Mouse (Mus musculus) lung, embryonic 14.5 days (tissue): Measurements from ENCODE around the gene Gm13695. TPM values are rescaled to one million over a fixed set of nuclear protein-coding genes. Genes with fewer than 3 reads are reported as not detected.
A peak's percentile ranks its signal among the peaks of the same experiment; 100 is the strongest.
"Not testable (repeated sequence)": the region's sequence is repeated elsewhere in the genome, so short reads cannot be mapped to it uniquely, and the experiment has no call there.

Experiments
- ATAC-seq: fragments of 200-750 bp; cut with Nextera tagmentation; 2 replicates; pipeline ENCODE4 v1.8.0; 2017; ENCODE audit warnings: mild to moderate bottlenecking, moderate TSS enrichment, moderate library complexity; ENCODE audit not compliant: insufficient read depth
- DNase-seq: peaks from one replicate; pipeline ENCODE4 v3.0.0-alpha.2; 2015
- H3K27ac ChIP-seq: fragments of 300-500 bp; sonication (generic); 2 replicates; pipeline ENCODE4 v1.5.1; 2014; ENCODE audit warnings: low read depth, mild to moderate bottlenecking, moderate library complexity
- H3K27me3 ChIP-seq: fragments of 300-500 bp; sonication (generic); 2 replicates; pipeline ENCODE4 v1.6.1; 2014; ENCODE audit warnings: low read length, control low read depth; ENCODE audit not compliant: insufficient read depth
- H3K36me3 ChIP-seq: fragments of 300-500 bp; sonication (generic); 2 replicates; pipeline ENCODE4 v1.6.1; 2014; ENCODE audit warnings: control low read depth; ENCODE audit not compliant: insufficient read depth
- H3K4me1 ChIP-seq: fragments of 300-500 bp; sonication (generic); 2 replicates; pipeline ENCODE4 v1.6.1; 2014; ENCODE audit warnings: antibody characterized with exemption, control low read depth; ENCODE audit not compliant: insufficient read depth
- H3K4me2 ChIP-seq: fragments of 300-500 bp; sonication (generic); 2 replicates; pipeline ENCODE4 v1.6.1; 2014; ENCODE audit warnings: mild to moderate bottlenecking
- H3K4me3 ChIP-seq: fragments of 300-500 bp; sonication (generic); 2 replicates; pipeline ENCODE4 v1.5.1; 2014; ENCODE audit warnings: low read depth, low read length
- H3K9ac ChIP-seq: fragments of 300-500 bp; sonication (generic); 2 replicates; pipeline ENCODE4 v1.6.1; 2014
- H3K9me3 ChIP-seq: fragments of 300-500 bp; sonication (generic); 2 replicates; pipeline ENCODE4 v1.6.1; 2016; ENCODE audit warnings: low read depth, low read length, control low read depth
- CTCF ChIP-seq: IDR thresholded peaks from 2 replicates; pipeline ENCODE4 v1.5.1; 2016; ENCODE audit warnings: antibody characterized with exemption, low read depth
- WGBS: fragments of 180-500 bp; shearing (Covaris S2); extraction: QIAGEN DNeasy Blood & Tissue Kit; methylation state at CpG from one replicate; pipeline ENCODE4 v1.1.7; 2014; 5-methylcytosine and 5-hydroxymethylcytosine counted together
- polyA plus RNA-seq: library from polyadenylated mRNA; unstranded; fragments of >200 nt; fragmentation: Nextera tagmentation; extraction: Ambion mirVana; gene quantifications from 2 replicates; pipeline ENCODE4 v1.2.1, GENCODE M21; 2014

Gene Gm13695
- not detected in 2 replicates for polyA plus RNA-seq

DNA sequence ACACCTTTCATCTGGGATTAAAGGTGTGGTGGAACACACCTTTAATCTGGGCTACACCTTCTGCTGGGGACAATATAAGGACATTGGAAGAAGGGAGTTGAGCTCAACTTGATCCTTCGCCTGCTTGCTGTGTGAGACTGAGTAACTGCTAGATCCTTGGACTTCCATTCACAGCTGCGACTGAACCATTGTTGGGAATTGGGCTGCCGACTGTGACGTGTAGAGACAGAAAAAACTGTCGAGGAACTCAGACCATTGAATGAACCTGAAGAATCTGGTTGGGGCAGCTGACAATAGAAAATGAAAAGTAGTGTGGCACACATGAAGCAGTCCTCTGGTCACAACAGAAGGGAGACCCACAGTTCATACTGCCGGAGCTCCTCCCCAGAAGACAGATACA, at the start of gene Gm13695:
TSS of gene Gm13695 (plus strand) at position 301 of the 400 bp plus-strand sequence.
- not testable (repeated sequence) for H3K27ac ChIP-seq, H3K9ac ChIP-seq, ATAC-seq, H3K4me1 ChIP-seq, DNase-seq, H3K36me3 ChIP-seq, H3K4me3 ChIP-seq, H3K9me3 ChIP-seq, H3K4me2 ChIP-seq, H3K27me3 ChIP-seq
- WGBS = no CpG with 5 or more reads among the region's 6 CpGs

DNA sequence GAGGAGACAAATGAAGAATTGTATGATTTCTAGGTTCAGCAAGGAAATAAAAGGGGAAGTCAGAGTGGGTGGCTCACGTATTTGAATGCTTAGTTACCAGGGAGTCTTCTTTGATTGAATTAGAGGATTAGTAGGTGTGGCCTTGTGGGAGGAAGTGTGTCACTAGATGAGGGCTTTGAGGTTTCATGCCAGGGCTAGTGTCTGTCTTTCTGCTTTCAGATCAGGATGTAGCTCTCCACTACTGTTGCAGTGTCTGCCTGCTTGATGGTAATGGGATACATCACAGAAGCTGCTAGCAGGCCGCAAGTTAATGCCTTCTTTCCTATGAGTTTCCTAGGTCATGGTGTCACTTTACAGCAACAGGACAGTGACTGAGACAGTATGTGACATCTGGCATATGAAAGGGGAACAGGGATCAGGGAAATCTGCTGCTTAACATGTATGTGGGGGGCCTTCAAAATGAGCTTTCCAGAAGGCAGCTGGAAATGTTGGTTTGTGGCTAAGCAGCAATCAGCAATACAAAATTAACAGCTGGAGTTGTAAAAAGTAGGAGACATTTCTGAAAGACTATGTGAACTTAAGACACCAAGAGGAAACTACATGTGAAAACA, 37.5 kb upstream of the Gm13695 start:
- no peak overlapping the region for H3K4me3 ChIP-seq
- H3K9me3 ChIP-seq = no peaks in the 10 kb centered on the region
- H3K36me3 ChIP-seq = no peaks in the 10 kb centered on the region
- H3K9ac ChIP-seq = no peak overlapping the region
- ATAC-seq (no peak), DNase-seq (no peak)
- no peaks in the 10 kb centered on the region for H3K4me1 ChIP-seq
- H3K27me3 ChIP-seq = no peaks in the 10 kb centered on the region
- TF ChIP-seq CTCF = no peak
- 46% methylated on average over 2 of the region's 2 CpGs for WGBS
- H3K4me2 ChIP-seq = no peak overlapping the region
- H3K27ac ChIP-seq = no peak overlapping the region

DNA sequence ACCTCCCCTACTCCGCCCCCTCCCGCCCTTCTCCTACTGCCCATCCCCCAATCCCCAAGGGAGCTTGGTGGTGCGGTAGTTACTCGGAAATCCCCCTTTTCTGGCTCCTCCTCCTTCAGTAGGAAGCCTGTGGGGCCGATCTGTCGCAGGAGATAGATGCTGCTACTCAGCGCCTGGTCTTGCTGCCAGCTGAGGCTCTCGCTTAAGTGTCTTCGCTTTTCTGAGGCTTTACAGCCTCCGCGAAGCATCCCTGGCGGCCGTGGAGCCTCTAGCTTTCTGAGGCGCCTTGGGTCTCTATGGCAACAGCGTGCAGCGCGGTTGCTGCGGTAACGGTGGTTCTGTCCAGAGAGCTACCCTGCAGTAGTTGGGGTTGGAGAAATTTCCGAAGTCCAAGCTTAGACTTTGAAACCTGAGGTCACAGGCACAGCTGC, 26.2 kb upstream of the Gm13695 start, which contains the start of gene Zswim2:
TSS of gene Zswim2 (minus strand) at position 298 of the 431 bp plus-strand sequence.
- H3K36me3 ChIP-seq = no peaks in the 10 kb centered on the region
- no peaks in the 10 kb centered on the region for H3K4me1 ChIP-seq
- H3K27ac ChIP-seq = no peak within 1 kb of the TSS
- WGBS = 2% methylated on average over 20 of the region's 20 CpGs
- DNase-seq = peak; percentile 76
- peak within 1 kb of the TSS; percentile 12; the same call in 1 of the 2 replicates for H3K4me3 ChIP-seq
- peak; percentile 92; the same call in 1 of the 2 replicates for ATAC-seq
- no peak within 1 kb of the TSS for H3K9ac ChIP-seq
- no peak for TF ChIP-seq CTCF
- peak within 1 kb of the TSS; percentile 54 for H3K4me2 ChIP-seq
- no peaks in the 10 kb centered on the region for H3K27me3 ChIP-seq
- no peaks in the 10 kb centered on the region for H3K9me3 ChIP-seq

DNA sequence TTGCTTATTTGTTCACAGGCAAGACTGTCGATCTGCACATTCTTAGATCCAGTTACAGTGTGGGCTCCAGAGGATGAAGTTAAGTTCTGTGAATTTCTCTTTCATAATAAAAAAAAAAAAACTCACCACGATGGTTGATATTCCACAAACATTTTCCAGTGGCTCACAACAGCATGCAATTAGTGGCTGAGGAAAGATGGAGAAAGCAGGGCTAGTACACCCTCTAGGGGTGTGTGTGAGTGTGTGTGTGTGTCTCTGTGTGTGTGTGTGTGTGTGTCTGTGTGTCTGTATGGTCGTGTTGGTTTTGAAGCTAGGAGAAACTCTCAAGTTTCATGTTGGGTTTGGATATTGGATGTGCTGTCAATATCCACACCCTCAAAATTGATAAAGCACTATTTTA, 25.7 kb upstream of the Gm13695 start:
- WGBS = 41% methylated on average over 3 of the region's 3 CpGs
- no peaks in the 10 kb centered on the region for H3K9me3 ChIP-seq
- no peak overlapping the region for H3K4me3 ChIP-seq
- no peaks in the 10 kb centered on the region for H3K4me1 ChIP-seq
- no peak for DNase-seq
- peak; percentile 31; the same call in 1 of the 2 replicates for ATAC-seq
- no peaks in the 10 kb centered on the region for H3K36me3 ChIP-seq
- H3K27ac ChIP-seq = no peak overlapping the region
- no peak for TF ChIP-seq CTCF
- H3K27me3 ChIP-seq = no peaks in the 10 kb centered on the region
- peak overlapping the region; percentile 54 for H3K4me2 ChIP-seq
- H3K9ac ChIP-seq = no peak overlapping the region

DNA sequence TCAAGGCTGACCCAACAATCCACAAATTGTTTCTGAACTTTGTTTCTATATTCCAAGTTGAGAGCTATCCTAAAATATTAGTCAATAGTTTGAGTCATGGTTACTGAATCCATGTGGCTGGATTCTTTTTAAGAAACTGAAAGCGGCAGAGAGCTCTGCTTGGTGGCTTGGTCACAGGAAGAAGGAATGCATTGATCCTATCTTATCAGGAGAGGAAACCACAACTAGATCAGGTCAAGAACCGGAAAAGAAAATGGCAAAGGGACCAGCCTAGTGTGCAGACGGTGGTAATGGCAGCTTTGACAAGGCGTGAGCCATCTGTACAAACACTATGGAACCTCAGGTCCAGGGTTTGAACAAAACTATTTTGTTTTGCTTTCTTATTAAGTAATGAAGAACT, 25.3 kb upstream of the Gm13695 start:
- WGBS = 42% methylated on average over 4 of the region's 4 CpGs
- no peak overlapping the region for H3K9ac ChIP-seq
- ATAC-seq (no peak), DNase-seq (no peak)
- no peaks in the 10 kb centered on the region for H3K36me3 ChIP-seq
- no peaks in the 10 kb centered on the region for H3K27me3 ChIP-seq
- no peak overlapping the region for H3K4me3 ChIP-seq
- H3K4me2 ChIP-seq = no peak overlapping the region
- no peak overlapping the region for H3K27ac ChIP-seq
- no peak for TF ChIP-seq CTCF
- no peaks in the 10 kb centered on the region for H3K4me1 ChIP-seq
- H3K9me3 ChIP-seq = no peaks in the 10 kb centered on the region

DNA sequence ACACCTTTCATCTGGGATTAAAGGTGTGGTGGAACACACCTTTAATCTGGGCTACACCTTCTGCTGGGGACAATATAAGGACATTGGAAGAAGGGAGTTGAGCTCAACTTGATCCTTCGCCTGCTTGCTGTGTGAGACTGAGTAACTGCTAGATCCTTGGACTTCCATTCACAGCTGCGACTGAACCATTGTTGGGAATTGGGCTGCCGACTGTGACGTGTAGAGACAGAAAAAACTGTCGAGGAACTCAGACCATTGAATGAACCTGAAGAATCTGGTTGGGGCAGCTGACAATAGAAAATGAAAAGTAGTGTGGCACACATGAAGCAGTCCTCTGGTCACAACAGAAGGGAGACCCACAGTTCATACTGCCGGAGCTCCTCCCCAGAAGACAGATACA, 11.7 kb upstream of the Gm13695 start, which contains the start of gene Gm13698:
TSS of gene Gm13698 (plus strand) at position 301 of the 400 bp plus-strand sequence.
- H3K36me3 ChIP-seq, DNase-seq, ATAC-seq, H3K4me1 ChIP-seq, H3K4me3 ChIP-seq, H3K9ac ChIP-seq, H3K4me2 ChIP-seq, H3K27me3 ChIP-seq, H3K9me3 ChIP-seq, H3K27ac ChIP-seq: not testable (repeated sequence)
- WGBS = no CpG with 5 or more reads among the region's 6 CpGs

DNA sequence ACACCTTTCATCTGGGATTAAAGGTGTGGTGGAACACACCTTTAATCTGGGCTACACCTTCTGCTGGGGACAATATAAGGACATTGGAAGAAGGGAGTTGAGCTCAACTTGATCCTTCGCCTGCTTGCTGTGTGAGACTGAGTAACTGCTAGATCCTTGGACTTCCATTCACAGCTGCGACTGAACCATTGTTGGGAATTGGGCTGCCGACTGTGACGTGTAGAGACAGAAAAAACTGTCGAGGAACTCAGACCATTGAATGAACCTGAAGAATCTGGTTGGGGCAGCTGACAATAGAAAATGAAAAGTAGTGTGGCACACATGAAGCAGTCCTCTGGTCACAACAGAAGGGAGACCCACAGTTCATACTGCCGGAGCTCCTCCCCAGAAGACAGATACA, 5.9 kb upstream of the Gm13695 start, which contains the start of gene Gm13693:
TSS of gene Gm13693 (plus strand) at position 301 of the 400 bp plus-strand sequence.
- not testable (repeated sequence) for H3K27ac ChIP-seq, H3K4me2 ChIP-seq, H3K4me3 ChIP-seq, H3K36me3 ChIP-seq, ATAC-seq, H3K9ac ChIP-seq, H3K9me3 ChIP-seq, DNase-seq, H3K4me1 ChIP-seq, H3K27me3 ChIP-seq
- WGBS = no CpG with 5 or more reads among the region's 6 CpGs

DNA sequence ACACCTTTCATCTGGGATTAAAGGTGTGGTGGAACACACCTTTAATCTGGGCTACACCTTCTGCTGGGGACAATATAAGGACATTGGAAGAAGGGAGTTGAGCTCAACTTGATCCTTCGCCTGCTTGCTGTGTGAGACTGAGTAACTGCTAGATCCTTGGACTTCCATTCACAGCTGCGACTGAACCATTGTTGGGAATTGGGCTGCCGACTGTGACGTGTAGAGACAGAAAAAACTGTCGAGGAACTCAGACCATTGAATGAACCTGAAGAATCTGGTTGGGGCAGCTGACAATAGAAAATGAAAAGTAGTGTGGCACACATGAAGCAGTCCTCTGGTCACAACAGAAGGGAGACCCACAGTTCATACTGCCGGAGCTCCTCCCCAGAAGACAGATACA, 5.7 kb downstream of the Gm13695 start, which contains the start of gene Gm13696:
TSS of gene Gm13696 (plus strand) at position 301 of the 400 bp plus-strand sequence.
- DNase-seq, H3K4me1 ChIP-seq, H3K27ac ChIP-seq, H3K4me3 ChIP-seq, H3K27me3 ChIP-seq, H3K9me3 ChIP-seq, H3K36me3 ChIP-seq, H3K9ac ChIP-seq, ATAC-seq, H3K4me2 ChIP-seq: not testable (repeated sequence)
- no CpG with 5 or more reads among the region's 6 CpGs for WGBS

DNA sequence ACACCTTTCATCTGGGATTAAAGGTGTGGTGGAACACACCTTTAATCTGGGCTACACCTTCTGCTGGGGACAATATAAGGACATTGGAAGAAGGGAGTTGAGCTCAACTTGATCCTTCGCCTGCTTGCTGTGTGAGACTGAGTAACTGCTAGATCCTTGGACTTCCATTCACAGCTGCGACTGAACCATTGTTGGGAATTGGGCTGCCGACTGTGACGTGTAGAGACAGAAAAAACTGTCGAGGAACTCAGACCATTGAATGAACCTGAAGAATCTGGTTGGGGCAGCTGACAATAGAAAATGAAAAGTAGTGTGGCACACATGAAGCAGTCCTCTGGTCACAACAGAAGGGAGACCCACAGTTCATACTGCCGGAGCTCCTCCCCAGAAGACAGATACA, 11.5 kb downstream of the Gm13695 start, which contains the start of gene Gm13694:
TSS of gene Gm13694 (plus strand) at position 301 of the 400 bp plus-strand sequence.
- not testable (repeated sequence) for H3K4me3 ChIP-seq, H3K9ac ChIP-seq, DNase-seq, ATAC-seq, H3K36me3 ChIP-seq, H3K4me2 ChIP-seq, H3K27me3 ChIP-seq, H3K9me3 ChIP-seq, H3K4me1 ChIP-seq, H3K27ac ChIP-seq
- no CpG with 5 or more reads among the region's 6 CpGs for WGBS

DNA sequence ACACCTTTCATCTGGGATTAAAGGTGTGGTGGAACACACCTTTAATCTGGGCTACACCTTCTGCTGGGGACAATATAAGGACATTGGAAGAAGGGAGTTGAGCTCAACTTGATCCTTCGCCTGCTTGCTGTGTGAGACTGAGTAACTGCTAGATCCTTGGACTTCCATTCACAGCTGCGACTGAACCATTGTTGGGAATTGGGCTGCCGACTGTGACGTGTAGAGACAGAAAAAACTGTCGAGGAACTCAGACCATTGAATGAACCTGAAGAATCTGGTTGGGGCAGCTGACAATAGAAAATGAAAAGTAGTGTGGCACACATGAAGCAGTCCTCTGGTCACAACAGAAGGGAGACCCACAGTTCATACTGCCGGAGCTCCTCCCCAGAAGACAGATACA, 17.3 kb downstream of the Gm13695 start, which contains the start of gene Gm13697:
TSS of gene Gm13697 (plus strand) at position 301 of the 400 bp plus-strand sequence.
- not testable (repeated sequence) for H3K9me3 ChIP-seq, ATAC-seq, H3K36me3 ChIP-seq, H3K4me3 ChIP-seq, H3K9ac ChIP-seq, H3K4me1 ChIP-seq, DNase-seq, H3K27me3 ChIP-seq, H3K27ac ChIP-seq, H3K4me2 ChIP-seq
- no CpG with 5 or more reads among the region's 6 CpGs for WGBS
